Mouse (Mus musculus) G1E (cell line): ENCODE measurements at regions not wholly inside any gene's neighbourhood (a gene's known extent, or its start where the extent isn't known, plus 50 kb on each side); places are given as distances from the start of the nearest gene placed in this dataset.

Source experiments
- CTCF ChIP-seq: IDR thresholded peaks from 2 replicates; pipeline ENCODE4 v1.5.1; 2012; ENCODE audit warnings: low read depth, low read length, inconsistent platforms, mixed read lengths
- GATA1 ChIP-seq: IDR thresholded peaks from 2 replicates; pipeline ENCODE4 v1.6.1; 2012; ENCODE audit warnings: borderline replicate concordance, low read length, inconsistent platforms, mixed read lengths
- GATA2 ChIP-seq: IDR thresholded peaks from 2 replicates; pipeline ENCODE4 v1.6.1; 2012; ENCODE audit warnings: low read depth, low read length, inconsistent platforms, borderline replicate concordance
- POLR2AphosphoS5 ChIP-seq: IDR thresholded peaks from 2 replicates; pipeline ENCODE4 v1.6.1; 2012; ENCODE audit warnings: low read depth, low read length, inconsistent platforms; ENCODE audit not compliant: insufficient replicate concordance

- TF ChIP-seq CTCF (no peak), GATA1 (no peak), POLR2AphosphoS5 (no peak), GATA2 (no peak)
Measured at GRCm38 (mm10) chr10:19414834-19415233, 58.5 kb downstream of the Olig3 start.
